Mouse (Mus musculus) neutrophil, adult 65 days (primary cell): Measurements from ENCODE around the gene Mcidas. TPM values are rescaled to one million over a fixed set of nuclear protein-coding genes. Genes with fewer than 3 reads are reported as not detected.

Source experiments
- total RNA-seq: library from RNA; stranded (reverse); gene quantifications from 2 replicates; pipeline ENCODE4 v1.2.4, GENCODE M21; 2023

The Mcidas gene
- total RNA-seq: not detected in 2 replicates

DNA sequence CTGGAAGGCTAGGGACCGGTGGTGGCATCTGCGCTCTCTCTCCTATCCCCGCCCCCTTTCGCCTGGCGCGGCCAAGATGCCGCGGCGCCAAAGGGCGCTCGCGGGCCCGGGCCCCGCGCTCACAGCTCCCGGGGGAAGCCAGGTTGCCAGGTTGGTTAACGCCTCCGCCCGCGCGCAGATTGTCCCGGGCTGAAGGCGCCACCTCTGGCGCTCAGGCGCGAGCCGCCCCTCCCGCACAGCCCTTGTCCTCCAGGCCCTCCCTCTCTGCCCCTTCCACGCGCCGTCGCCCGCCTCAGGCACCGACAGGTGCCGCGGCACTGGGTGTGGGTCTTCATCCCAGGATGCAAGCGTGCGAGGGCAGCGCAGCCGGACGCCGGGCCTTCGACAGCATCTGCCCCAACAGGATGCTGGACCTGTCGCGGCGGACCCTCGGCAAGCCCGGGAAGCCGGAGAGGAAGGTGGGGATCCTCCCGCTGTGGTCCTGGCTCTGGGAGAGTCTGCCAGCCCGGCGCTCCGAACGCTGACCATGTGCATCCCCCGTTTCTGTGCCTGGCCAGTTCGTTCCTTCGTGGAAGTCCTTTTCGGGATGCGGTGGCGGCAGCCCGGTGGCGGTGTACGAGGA lies at the start of gene Mcidas:
TSS of gene Mcidas (plus strand) at position 315 of the 622 bp plus-strand sequence.

DNA sequence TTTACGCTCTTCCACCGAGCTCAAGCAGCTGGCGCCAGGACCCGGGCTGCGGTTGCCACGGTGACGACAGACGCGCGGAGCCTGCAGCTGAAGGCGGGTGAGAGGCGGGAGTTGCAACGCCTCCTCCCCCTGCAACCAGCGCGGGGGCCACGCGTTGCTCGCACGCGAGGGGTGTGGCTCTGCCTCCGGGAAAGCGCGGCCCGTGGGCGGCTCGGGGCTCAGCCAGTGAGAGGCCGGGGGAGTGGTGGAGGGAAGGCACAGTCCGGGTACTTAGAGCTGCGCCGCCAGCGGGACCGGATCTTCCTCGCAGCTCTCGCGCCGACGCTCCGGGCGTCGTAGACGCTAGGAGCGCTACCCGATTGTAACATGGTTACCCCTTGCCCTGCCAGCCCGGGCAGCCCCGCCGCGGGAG lies 6.1 kb upstream of the Mcidas start, which contains the start of gene Ccno:
TSS of gene Ccno (plus strand) at position 271 of the 412 bp plus-strand sequence.

DNA sequence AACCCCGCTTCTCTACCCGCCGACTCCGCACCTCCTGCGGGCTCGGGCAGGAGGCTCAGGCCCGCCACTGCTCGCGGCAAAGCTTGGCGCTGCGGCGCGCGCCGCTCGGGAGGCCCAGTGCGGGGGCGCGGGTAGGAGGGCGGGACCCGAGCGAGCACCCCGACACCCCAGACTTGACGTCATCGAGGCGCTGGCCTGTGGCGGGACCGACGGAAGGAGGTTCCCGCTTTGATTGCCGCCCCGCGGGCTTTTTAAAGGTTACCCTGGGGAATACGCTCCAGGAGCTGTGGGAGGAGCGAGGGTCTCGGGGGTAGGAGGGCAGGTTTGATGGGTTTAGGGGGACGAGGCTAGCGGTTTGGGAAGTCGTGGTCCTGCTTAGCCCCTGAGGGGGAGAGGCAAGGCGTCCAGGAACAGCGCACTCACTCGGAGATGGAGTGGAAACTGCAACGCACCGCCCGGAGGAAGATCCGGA lies 41.3 kb downstream of the Mcidas start, which contains the start of gene Cdc20b:
TSS of gene Cdc20b (plus strand) at position 162 of the 472 bp plus-strand sequence.

DNA sequence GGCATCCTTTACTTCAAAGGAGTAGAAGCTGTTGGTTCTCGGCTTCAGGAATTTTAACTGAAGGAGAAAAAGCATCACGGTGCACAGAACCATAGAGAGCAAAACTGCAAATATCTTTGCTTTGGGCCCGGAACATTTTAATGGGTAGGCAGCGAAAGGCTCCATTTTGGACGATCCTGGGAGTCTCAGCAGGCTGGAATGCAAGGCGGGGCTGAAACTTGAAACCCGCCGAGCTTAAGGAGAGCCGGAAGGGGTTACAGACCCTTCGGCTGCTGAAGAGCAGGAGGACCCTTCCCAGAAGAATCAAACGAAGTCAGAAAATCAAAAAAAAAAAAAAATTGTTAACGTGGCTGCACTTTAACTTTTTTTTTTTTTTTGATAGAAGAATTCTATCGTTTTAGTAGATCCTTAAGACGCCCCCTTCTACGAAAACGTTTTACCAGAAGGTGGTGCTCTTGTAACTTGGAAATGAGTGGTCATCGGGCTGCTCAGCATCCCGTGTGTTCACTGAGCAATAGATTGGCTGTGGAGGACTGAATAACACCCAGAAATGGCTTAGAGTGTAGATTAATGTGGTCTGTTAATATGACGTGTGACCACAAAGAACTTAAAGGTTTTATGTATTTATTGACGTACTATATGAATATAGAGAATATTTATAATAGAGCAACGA lies 52.7 kb downstream of the Mcidas start, which contains the start of gene Gpx8:
TSS of gene Gpx8 (minus strand) at position 200 of the 673 bp plus-strand sequence.

Other genes starting within 250 kb of the Mcidas start
- 0.38 TPM in 1 of 2 replicates, not detected in the other for gene Plpp1, start 193.1 kb upstream of the Mcidas start, total RNA-seq
- 28.0 and 40.3 TPM in 2 replicates for gene Mtrex, start 66.4 kb upstream of the Mcidas start, total RNA-seq
- gene Dhx29, start 66.4 kb upstream of the Mcidas start, total RNA-seq: 10.3 and 11.1 TPM in 2 replicates
- 20.3 and 26.1 TPM in 2 replicates for gene Ccno, start 6.0 kb upstream of the Mcidas start, total RNA-seq
- gene Cdc20b, start 41.3 kb downstream of the Mcidas start, total RNA-seq: not detected in 2 replicates
- not detected in 2 replicates for gene Gpx8, start 52.6 kb downstream of the Mcidas start, total RNA-seq
- gene Gzma, start 107.1 kb downstream of the Mcidas start, total RNA-seq: not detected in 2 replicates
- gene Esm1, start 215.8 kb downstream of the Mcidas start, total RNA-seq: not detected in 2 replicates
- gene Gzmk, start 232.1 kb downstream of the Mcidas start, total RNA-seq: not detected in 2 replicates